Mouse (Mus musculus) liver, embryonic 16.5 days (tissue): ENCODE results near the gene Tmem167. TPM values are rescaled to one million over a fixed set of nuclear protein-coding genes. Genes with fewer than 3 reads are reported as not detected.
"Not testable (repeated sequence)": the region's sequence is repeated elsewhere in the genome, so short reads cannot be mapped to it uniquely, and the experiment has no call there.

Source experiments
- ATAC-seq: fragments of 200-750 bp; cut with Nextera tagmentation; 2 replicates; pipeline ENCODE4 v1.8.0; 2017; ENCODE audit warnings: low read depth, mild to moderate bottlenecking, moderate number of reproducible peaks, moderate library complexity
- H3K27ac ChIP-seq: fragments of 300-500 bp; sonication (generic); 2 replicates; pipeline ENCODE4 v1.5.1; 2014; ENCODE audit warnings: mild to moderate bottlenecking, low read length
- H3K27me3 ChIP-seq: fragments of 300-500 bp; sonication (generic); 2 replicates; pipeline ENCODE4 v1.6.1; 2014; ENCODE audit warnings: low read depth, low read length, mixed read lengths; ENCODE audit not compliant: control insufficient read depth, insufficient read depth
- H3K36me3 ChIP-seq: fragments of 300-500 bp; sonication (generic); 2 replicates; pipeline ENCODE4 v1.6.1; 2014; ENCODE audit warnings: mild to moderate bottlenecking; ENCODE audit not compliant: control insufficient read depth, insufficient read depth
- H3K4me1 ChIP-seq: fragments of 300-500 bp; sonication (generic); 2 replicates; pipeline ENCODE4 v1.6.1; 2014; ENCODE audit warnings: low read depth, low read length, mixed read lengths; ENCODE audit not compliant: control insufficient read depth
- H3K4me2 ChIP-seq: fragments of 300-500 bp; sonication (generic); 2 replicates; pipeline ENCODE4 v1.6.1; 2014; ENCODE audit warnings: low read depth, low read length, mixed read lengths
- H3K4me3 ChIP-seq: fragments of 300-500 bp; sonication (generic); 2 replicates; pipeline ENCODE4 v1.5.1; 2014; ENCODE audit warnings: low read depth, mild to moderate bottlenecking, low read length
- H3K9ac ChIP-seq: fragments of 300-500 bp; sonication (generic); 2 replicates; pipeline ENCODE4 v1.6.1; 2014; ENCODE audit warnings: low read depth, low read length
- H3K9me3 ChIP-seq: fragments of 300-500 bp; sonication (generic); replicated peaks from 2 replicates; pipeline ENCODE4 v1.6.1; 2016; ENCODE audit warnings: low read length; ENCODE audit not compliant: control insufficient read depth
- WGBS: fragments of 180-500 bp; shearing (Covaris S2); extraction: QIAGEN DNeasy Blood & Tissue Kit; methylation state at CpG from one replicate; pipeline ENCODE4 v1.1.7; 2014; ENCODE audit not compliant: insufficient replicate concordance; 5-methylcytosine and 5-hydroxymethylcytosine counted together
- polyA plus RNA-seq: library from polyadenylated mRNA; unstranded; fragments of >200 nt; fragmentation: Nextera tagmentation; extraction: Ambion mirVana; gene quantifications from 2 replicates; pipeline ENCODE4 v1.2.1, GENCODE M21; 2015

Tmem167 gene
- polyA plus RNA-seq: 16.7 and 18.5 TPM in 2 replicates

DNA sequence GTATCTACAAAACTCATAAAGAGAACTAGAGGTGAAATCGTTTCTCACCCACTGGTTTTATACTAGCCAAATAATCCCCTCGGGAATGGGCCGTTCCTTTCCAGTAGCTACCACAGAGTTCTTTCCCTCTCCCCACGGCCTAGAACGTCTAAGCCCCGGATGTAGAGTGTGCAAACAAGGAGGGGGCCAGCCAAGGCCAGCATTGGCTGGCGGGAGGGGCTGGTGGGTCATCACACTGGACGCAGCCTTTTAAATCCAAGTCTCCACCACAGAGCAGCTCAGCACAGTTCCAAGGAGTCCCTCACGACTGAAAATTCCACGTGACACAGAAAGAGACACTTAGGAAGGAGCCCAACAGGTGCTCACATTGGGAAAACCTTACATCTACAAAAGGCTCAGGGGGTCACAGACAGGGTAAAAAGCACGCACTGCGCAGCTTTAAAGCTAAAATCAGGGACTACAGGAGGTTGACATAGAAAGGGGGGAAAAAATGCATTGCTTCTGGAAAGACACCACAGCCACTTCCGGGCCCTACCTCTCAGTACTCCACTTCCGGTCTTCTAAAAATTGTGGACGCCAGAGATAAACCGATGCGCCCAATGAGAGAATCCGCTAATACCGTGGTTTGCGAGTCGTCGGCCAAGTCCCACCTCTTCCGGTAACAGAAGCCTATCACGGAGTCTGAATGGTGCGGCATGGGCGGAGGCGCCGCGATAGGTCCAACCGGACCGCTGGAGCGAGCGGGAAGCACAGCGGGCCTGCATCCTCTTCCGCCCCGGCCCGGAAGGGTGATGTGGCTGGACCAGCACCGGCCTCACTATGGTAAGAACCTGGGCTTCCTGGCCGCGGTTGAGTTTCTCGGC is at the start of gene Tmem167, which contains the start of gene Xrcc4:
Tmem167 (plus strand) TSS at position 162 of the 863 bp plus-strand sequence.
Xrcc4 (minus strand) TSS at position 647 of the 863 bp plus-strand sequence.
- peak within 1 kb of the TSS; percentile 87 for H3K9ac ChIP-seq
- peak within 1 kb of the TSS; percentile 95 for H3K4me2 ChIP-seq
- peak; percentile 100 for ATAC-seq
- H3K4me1 ChIP-seq: peaks cover 2% of the 10 kb centered on the region
- H3K4me3 ChIP-seq: peak within 1 kb of the TSS; percentile 98
- no peaks in the 10 kb centered on the region for H3K27me3 ChIP-seq
- no peaks in the 10 kb centered on the region for H3K9me3 ChIP-seq
- WGBS: 3% methylated on average over 41 of the region's 41 CpGs
- H3K27ac ChIP-seq: peak within 1 kb of the TSS; percentile 77
- H3K36me3 ChIP-seq: peaks cover 4% of the 10 kb centered on the region; the same call in 1 of the 2 replicates

DNA sequence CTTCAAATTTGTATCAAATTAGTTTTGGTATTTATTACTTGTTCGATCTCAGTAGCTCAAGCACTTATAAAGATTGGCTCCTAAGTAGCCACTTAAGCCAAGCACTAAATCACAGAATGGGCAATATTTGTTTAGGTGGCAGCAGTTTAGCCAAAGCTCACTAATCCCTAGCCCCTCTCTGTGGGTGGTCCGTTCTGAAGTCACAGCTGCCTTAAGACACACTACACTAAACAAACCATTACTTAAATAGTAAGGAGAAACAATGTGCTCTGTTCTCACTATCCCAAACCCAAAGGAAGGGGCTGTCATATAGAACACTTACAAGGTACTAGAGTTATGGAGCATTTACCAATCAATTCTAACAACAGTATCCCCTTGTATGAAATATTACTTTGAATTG is 49.3 kb upstream of the Tmem167 start:
- ATAC-seq: no peak
- Histone ChIP-seq H3K4me3 (no peak overlapping the region), H3K27me3 (no peaks in the 10 kb centered on the region), H3K4me2 (no peak overlapping the region), H3K27ac (no peak overlapping the region), H3K9ac (no peak overlapping the region), H3K9me3 (no peaks in the 10 kb centered on the region), H3K36me3 (no peaks in the 10 kb centered on the region), H3K4me1 (no peaks in the 10 kb centered on the region)
- WGBS: 40% methylated on average over 2 of the region's 2 CpGs

DNA sequence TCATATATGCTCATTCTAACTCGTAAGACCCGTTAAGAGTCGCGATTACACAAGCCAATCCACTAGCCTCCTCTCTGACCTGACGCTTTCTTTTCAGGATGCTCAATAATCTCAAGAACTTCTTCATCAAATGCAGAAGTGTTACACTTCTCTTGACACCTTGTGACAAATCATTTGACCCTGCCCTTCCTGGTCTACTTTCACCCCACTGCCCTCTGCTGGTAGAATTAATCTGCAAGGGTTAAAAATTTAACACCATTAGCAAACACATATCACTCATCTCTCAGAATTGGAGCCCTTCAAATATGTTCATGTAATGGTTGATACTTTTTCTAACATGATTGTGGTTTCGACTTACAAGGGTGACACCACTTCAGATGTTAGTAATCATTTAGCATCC is 37.2 kb upstream of the Tmem167 start:
- Histone ChIP-seq H3K27ac (no peak overlapping the region), H3K9ac (no peak overlapping the region), H3K36me3 (no peaks in the 10 kb centered on the region), H3K9me3 (no peaks in the 10 kb centered on the region), H3K4me1 (no peaks in the 10 kb centered on the region), H3K4me3 (no peak overlapping the region), H3K27me3 (no peaks in the 10 kb centered on the region), H3K4me2 (no peak overlapping the region)
- ATAC-seq: no peak
- WGBS: 55% methylated on average over 6 of the region's 6 CpGs

DNA sequence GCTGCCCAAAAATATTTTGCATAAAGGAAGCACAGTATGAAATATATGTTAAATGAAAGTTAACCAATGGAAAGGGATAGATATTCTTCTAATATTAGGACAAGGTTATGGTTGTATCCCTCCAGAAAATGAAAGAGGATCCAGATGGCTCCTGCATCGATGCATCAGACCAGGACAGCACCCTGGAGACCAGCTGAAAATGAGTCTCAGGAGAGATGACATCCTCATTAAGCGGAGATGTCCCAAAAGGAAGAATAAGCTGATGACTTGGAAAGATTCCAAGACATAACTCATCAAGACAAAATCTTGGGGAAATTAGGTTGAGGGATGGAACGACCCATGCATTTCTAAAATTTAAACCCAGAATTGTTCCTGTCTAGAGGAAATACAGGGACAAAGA is 36.5 kb upstream of the Tmem167 start:
- no peak overlapping the region for H3K4me3 ChIP-seq
- H3K4me2 ChIP-seq: no peak overlapping the region
- no peaks in the 10 kb centered on the region for H3K4me1 ChIP-seq
- ATAC-seq: no peak
- H3K36me3 ChIP-seq: no peaks in the 10 kb centered on the region
- H3K9me3 ChIP-seq: no peaks in the 10 kb centered on the region
- 72% methylated on average over 3 of the region's 3 CpGs for WGBS
- no peaks in the 10 kb centered on the region for H3K27me3 ChIP-seq
- H3K27ac ChIP-seq: no peak overlapping the region
- H3K9ac ChIP-seq: no peak overlapping the region

DNA sequence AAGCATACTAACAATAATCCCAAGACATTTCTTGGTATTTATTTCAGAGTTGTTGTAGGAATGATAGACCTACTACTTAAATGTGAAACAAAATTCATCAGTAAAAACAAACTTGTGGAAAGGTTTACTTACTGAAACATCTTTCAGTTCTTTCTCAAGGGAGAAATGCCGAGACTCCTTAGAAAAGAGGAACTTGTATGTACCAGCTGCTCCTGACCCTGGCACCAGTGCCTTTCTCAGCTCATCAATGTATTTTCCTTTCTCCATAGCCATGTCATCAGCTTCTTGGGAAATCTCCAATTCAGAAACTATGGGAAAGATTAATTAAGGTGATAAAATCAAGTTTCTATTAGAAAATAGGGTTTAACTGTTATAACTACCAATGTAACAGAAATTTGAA is 27.0 kb upstream of the Tmem167 start:
- Histone ChIP-seq H3K9me3 (no peaks in the 10 kb centered on the region), H3K4me3 (no peak overlapping the region), H3K4me2 (no peak overlapping the region), H3K36me3 (no peaks in the 10 kb centered on the region), H3K27me3 (no peaks in the 10 kb centered on the region), H3K27ac (no peak overlapping the region), H3K4me1 (no peaks in the 10 kb centered on the region), H3K9ac (no peak overlapping the region)
- no peak for ATAC-seq
- 31% methylated on average over 1 of the region's 1 CpGs for WGBS

DNA sequence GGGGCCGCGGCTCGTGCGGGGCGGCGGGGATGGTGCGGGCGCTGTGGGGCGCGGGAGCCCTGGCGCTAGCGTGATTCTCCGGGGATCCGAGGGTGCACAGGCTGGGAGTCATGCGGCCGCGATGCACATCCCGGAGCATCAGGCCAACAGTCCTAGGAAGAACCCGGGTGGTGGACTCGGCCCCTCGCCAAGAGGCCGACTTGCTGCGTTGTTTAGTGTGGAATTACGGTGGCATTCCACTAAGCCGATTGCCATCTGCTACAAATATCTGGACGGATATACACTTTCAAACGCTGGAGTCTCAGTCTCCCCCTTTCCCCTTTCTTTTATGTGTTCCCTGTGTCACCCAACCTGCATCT is 881 bp downstream of the Tmem167 start:
- H3K4me1 ChIP-seq: peaks cover 2% of the 10 kb centered on the region
- no peaks in the 10 kb centered on the region for H3K9me3 ChIP-seq
- 0% methylated on average over 26 of the region's 27 CpGs for whole genome bisulfite sequencing
- H3K9ac ChIP-seq: peak overlapping the region; percentile 87
- peaks cover 4% of the 10 kb centered on the region; the same call in 1 of the 2 replicates for H3K36me3 ChIP-seq
- H3K4me3 ChIP-seq: peak overlapping the region; percentile 98
- H3K27me3 ChIP-seq: no peaks in the 10 kb centered on the region
- ATAC-seq: peak; percentile 37
- peak overlapping the region; percentile 74 for H3K27ac ChIP-seq
- peak overlapping the region; percentile 72 for H3K4me2 ChIP-seq

DNA sequence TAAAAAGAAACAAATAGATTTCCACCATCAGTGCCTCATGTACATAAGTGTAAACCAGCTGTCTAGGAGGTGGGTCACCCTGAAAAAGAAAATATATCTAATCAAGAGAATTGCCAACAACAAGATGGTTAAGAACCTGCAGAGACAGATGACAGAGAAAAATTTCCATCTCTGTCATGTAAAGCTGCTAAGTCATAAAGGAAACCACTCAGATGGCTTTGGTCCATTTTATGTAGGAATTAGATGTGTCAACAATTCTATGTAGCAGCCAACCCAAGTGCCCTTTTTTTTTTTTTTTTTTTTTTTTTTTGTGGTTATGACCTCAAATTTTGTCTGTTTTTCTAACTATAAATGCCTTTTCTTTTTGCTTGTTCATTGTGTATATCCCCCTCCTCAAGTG is 12.6 kb downstream of the Tmem167 start:
- peaks cover 6% of the 10 kb centered on the region for H3K36me3 ChIP-seq
- no peak for ATAC-seq

DNA sequence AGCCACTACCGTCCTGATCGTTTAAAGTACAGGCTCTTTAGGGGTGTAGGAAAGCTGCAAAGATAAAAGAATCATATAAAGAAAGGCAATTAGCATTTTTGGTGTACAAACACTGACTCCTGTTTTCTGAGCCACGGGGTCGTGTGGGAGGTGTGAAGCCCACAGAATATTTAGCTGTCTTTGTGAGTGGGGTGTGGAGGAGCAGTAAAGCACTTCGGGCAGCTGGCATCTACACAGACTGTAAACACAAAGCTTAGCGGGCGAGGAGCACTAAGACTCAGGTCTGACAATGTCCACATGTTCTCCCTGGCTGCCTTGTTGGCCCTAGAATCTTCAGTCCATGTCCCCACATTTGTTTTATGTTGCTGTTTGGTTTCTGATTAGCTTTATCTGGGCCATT is 17.2 kb downstream of the Tmem167 start:
- 81% methylated on average over 7 of the region's 7 CpGs for WGBS
- H3K27me3 ChIP-seq: no peaks in the 10 kb centered on the region
- H3K4me2 ChIP-seq: no peak overlapping the region
- H3K9me3 ChIP-seq: no peaks in the 10 kb centered on the region
- H3K9ac ChIP-seq: no peak overlapping the region
- peaks cover 6% of the 10 kb centered on the region for H3K36me3 ChIP-seq
- no peak for ATAC-seq
- H3K27ac ChIP-seq: no peak overlapping the region
- no peaks in the 10 kb centered on the region for H3K4me1 ChIP-seq
- H3K4me3 ChIP-seq: no peak overlapping the region

More for the DNA sequence above, 12.6 kb downstream of the Tmem167 start:
- Histone ChIP-seq H3K9me3 (no peaks in the 10 kb centered on the region), H3K9ac (no peak overlapping the region), H3K4me1 (no peaks in the 10 kb centered on the region), H3K4me2 (no peak overlapping the region), H3K27ac (no peak overlapping the region), H3K4me3 (no peak overlapping the region), H3K27me3 (no peaks in the 10 kb centered on the region)

DNA sequence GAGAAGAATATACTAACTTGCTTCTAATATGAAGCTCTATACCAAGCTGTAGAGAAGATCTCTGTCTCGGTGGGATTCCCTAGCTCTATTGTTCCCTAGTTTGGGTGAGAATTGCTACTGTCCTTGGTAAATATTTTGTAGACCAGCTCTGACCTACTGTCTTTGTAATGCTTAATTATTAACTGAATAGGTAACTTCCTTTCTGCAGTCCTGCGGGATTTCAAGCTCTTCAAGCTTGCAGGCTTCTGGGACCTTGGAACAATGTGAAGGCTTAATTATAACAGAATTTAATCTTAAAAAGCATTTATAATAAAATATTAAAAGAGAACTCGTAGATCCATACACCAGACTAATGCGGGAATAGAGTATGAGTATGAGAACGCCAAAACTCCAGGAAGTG is 19.8 kb downstream of the Tmem167 start:
- not testable (repeated sequence) for H3K27me3 ChIP-seq, ATAC-seq, H3K9me3 ChIP-seq, H3K4me1 ChIP-seq, H3K27ac ChIP-seq, H3K36me3 ChIP-seq, H3K4me3 ChIP-seq, H3K9ac ChIP-seq, H3K4me2 ChIP-seq
- 70% methylated on average over 5 of the region's 5 CpGs for whole genome bisulfite sequencing
